Mouse (Mus musculus): ENCODE measurements around the gene Pbld1.

Gene Pbld1

DNA sequence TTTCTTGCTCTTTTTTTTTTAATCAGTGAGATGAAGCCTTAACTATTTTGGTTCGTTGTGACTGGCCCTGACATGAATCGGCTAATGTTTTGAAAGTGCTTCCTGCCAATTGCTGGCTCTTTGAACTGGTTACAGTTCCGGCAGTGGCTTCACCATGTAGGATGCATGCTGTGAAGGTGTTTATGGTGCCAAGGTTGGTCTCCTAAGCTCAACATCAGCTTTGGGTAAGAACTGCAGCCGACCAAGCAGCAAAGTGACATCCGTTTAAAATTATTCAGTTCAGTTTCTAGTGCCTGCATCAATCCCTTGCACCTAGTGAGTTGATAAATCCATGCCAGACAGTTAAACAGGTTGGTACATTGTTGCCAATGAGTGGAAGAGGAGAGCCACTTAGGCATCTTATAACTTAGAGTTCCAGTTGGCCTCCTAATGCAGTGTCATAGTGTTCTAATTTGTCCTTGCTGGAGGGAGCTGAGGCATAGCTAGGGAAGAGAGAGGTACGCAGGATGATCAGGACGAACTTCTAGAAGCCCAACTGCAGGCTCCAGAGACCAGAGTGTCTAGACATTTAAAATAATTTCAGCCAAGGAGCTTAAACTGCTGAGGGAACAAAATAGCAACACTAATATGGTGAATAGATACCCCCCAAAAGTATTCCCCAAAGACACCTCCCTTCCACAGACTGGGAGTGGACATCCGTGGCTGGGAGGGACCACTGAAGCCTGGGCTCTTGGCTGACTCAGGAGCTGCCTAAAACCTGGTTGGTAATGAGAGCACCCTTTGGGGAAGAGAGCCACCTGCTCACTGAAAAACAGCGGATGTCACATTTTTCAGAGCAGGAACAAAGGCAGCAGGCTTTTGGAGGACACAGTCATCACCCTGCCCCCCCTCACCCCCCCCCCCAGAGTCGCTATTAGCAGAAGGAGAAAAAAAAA is 32.9 kb downstream of the Pbld1 start:
- DNase-seq (ENCODE audit: low read depth, low spot score): no peak

DNA sequence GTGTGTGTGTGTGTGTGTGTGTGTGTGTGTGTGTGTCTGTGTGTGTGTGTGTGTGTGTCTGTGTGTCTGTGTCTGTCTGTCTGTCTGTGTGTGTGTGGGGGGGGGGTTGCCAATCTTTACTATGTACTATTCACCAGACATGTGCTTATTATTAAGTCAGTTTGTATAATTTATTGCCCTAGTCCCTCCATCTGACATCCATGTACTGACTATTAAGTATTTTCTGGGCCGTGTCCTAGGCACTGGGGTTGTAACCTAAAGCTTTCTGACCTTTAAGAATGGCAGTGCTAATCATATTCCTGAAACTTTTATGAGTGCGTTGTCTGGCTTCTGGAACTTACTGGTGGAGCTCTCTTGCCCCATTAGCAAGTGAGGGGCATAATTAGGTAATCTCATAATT is 36.8 kb downstream of the Pbld1 start:
- DNase-seq (ENCODE audit: low read depth, low spot score): no peak

DNA sequence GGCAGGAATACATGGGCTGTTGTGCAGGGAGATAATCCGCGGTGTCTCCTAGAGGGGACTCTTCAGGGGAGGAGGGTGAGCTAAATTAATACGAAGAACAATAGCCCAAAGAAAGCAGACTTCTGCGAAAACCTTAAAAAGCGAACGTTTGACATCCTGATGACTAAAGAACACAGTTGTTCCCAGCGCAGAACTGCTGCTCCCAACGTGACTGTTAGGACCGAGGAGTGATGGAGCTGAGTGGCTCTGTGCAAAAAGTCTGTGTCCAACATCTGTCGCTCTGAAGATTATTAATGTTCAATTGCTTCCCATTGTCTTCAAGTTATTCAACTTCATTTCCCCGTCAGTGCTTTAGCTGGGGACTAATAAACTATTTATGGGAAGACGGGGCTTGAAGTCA is 38.2 kb downstream of the Pbld1 start:
- DNase-seq (ENCODE audit: low read depth, low spot score): no peak

DNA sequence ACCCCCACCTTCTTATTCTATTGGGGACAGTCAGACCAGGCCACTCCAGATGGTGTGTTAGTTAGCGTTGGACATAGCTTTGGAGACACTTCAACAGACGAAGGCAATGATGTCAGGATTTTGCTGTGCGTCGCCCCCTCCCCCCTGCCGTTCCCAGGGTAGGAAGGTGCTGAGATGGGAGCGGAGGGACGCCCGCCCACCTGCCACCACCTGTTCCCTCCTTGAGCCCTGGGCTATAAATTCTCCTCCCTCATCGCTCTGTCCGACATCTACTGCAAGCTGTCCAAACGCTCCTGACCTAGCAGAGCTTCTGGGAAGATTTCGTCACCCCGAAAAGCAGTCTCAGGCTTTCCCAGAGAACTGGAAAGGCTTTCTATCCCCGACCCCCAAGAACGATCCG is 39.6 kb downstream of the Pbld1 start, which contains the start of gene Atoh7:
Gene Atoh7 (plus strand): TSS at position 131 of the 400 bp plus-strand sequence.
- DNase-seq (ENCODE audit: low read depth, low spot score): no peak

DNA sequence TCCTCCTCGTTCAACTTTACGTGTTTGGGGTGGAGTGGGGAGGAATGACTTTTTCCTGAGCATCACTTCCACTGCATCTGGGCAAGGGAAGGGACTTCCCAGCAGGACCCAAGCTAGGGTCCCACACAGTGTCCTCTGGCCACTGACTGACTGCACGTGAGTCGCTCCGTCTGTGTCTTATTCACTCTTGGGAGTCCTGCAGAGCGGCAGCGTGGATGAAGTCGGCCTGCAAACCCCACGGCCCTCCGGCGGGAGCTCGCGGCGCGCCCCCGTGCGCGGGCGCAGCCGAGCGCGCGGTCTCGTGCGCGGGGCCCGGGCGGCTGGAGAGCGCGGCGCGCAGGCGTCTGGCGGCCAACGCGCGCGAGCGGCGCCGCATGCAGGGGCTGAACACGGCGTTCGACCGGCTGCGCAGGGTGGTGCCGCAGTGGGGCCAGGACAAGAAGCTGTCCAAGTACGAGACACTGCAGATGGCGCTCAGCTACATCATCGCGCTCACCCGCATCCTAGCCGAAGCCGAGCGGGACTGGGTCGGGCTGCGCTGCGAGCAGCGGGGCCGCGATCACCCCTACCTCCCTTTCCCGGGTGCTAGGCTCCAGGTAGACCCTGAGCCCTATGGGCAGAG is 40.1 kb downstream of the Pbld1 start:
- no peak for DNase-seq (ENCODE audit: low read depth, low spot score)

DNA sequence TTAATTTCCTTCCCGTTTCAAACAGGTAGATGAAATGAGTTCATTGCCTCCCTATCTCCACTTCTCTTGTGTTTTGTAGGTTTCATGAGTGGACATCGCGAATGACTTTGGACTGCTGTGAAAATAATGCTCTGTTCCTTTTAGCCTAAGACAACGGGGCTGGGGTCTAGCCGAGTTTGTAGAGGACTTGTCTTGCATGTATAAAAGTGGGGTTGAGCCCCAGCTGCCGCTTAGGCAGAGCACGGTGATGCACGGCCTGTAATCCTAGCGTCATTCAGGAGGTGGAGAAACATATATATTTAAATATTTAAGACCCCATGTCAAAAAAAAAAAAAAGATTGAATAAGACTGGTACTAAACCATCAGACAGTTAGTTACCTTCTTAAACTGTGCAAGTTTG is 40.7 kb downstream of the Pbld1 start:
- no peak for DNase-seq (ENCODE audit: low read depth, low spot score)

GRCm38 (mm10) chr10:63113027-63113604 is 53.2 kb downstream of the Pbld1 start:
- no peak for DNase-seq (ENCODE audit: low read depth, low spot score)

- no peak for DNase-seq (ENCODE audit: low read depth, low spot score)
Observed at GRCm38 (mm10) chr10:63113716-63114360, 53.9 kb downstream of the Pbld1 start.

- no peak for DNase-seq (ENCODE audit: low read depth, low spot score)
Observed at GRCm38 (mm10) chr10:63115881-63116280, 55.9 kb downstream of the Pbld1 start.

GRCm38 (mm10) chr10:63116376-63116775 is 56.4 kb downstream of the Pbld1 start:
- DNase-seq (ENCODE audit: low read depth, low spot score): no peak

DNA sequence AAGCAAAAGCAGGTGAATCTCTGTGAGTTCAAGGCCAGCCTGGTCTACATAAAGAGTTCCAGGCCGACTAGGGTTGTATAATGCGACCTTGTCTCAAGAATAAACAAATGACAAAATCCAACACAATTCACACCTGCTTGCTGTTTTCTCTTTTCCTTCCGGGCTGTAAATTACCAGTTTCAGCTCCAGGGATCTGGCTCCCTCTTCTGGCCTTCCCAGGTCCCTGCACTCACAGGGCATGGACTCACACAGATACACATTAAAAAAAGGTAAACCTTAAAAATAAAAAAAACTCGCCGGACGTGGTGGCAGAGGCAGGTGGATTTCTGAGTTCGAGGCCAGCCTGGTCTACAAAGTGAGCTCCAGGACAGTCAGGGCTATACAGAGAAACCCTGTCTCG is 57.6 kb downstream of the Pbld1 start:
- DNase-seq (ENCODE audit: low read depth, low spot score): no peak

GRCm38 (mm10) chr10:63119916-63120315 is 60.0 kb downstream of the Pbld1 start:
- DNase-seq (ENCODE audit: low read depth, low spot score): no peak

GRCm38 (mm10) chr10:63121961-63122360 is 62.0 kb downstream of the Pbld1 start:
- DNase-seq (ENCODE audit: low read depth, low spot score): no peak

DNA sequence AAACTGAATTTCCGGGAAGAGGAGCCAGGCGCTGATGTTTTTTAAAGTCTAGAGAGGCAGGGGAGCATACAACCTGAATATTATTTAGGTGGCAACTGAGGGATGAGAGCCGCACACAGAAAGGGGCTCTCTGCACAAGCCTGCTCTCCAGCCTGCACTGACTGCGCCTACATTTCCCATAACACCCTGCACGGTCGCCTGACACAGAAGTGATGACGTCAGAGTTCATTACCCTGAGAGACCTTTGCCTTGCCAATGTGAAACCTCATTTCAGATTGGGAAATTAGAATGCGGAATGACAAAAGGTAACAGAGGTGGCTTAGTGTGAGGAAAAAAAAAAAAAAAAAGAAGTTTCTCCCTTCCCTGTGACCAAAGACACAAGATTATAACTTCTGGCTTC is 62.6 kb downstream of the Pbld1 start:
- DNase-seq (ENCODE audit: low read depth, low spot score): no peak

DNA sequence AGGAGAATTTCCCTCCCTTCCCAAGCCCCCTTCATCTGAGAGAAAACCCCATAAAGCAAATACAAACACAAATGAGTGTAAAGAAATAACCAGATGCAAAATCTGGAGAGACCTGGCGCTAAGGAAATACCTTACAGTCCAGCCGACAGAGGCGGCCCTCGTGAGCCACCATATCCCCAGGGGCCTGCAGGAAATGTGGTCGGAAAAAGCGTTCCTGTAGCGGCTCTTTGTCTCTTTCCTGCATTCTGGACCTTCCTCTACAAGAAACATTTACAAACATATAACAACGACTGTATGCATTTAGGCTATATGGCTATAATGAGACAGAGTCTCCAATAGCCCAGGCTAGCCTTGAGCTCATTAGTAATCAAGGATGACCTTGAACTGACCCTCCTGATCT is 63.2 kb downstream of the Pbld1 start:
- DNase-seq (ENCODE audit: low read depth, low spot score): no peak

DNA sequence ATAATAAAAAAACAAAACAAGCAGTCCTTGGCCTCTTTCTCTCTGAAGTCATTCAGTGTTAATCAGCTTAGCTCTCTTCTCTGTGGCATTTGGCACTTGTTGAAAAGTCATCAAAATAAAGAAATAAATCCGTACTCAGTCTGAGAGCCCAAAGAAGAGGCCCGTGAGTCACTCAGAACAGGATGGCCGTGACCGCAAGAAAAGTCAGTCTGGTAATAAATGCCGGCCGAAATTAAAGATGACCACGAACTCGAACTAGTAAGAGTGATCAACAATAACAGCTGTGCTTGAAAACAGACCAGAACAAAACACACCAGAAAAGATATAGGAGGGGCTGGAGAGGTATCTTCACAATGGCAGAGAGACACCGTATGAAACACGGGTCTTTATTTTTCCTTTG is 64.1 kb downstream of the Pbld1 start:
- DNase-seq (ENCODE audit: low read depth, low spot score): no peak

DNA sequence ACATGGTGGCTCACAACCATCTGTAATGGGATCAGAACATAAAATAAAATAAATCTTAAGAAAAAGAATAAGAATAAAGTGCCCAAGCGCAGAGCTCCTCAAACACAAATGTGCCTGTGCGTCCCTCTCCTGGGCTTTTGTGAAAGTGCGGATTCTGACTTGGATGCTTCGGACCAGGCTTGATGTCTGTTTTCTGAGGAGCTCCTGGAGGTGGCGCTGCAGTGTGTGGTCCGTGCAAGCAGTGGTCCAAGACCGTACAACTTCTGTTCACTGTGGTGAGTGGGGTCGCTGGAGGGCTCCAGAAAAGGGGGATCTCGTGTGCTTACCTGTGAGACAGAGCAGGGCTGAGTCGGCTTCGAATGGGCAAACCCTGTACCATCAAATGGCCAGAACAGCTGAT is 65.4 kb downstream of the Pbld1 start:
- DNase-seq (ENCODE audit: low read depth, low spot score): no peak

DNA sequence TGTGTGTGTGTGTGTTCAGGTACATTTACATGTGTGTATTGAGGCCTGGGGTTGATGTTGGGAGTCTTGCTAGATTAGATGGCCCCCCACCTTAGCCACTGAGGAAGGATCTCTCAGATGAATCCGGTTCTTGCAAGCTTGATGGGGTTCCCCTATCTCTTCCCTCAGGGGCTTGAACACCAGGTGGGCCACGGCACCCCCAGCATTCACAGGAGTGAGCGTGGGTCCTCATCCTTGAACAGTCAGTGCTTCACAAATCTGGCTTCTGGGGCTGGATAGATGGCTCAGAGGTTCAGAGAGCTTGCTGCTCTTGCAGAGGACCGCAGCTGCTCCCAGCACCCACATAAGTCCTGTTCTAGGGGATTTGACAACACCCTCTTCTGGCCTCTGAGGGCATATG is 66.2 kb downstream of the Pbld1 start:
- DNase-seq (ENCODE audit: low read depth, low spot score): no peak

- DNase-seq (ENCODE audit: low read depth, low spot score): no peak
Observed at GRCm38 (mm10) chr10:63127156-63127555, 67.2 kb downstream of the Pbld1 start.
